Mouse (Mus musculus): ENCODE results near the gene Mcm3ap. TPM values are rescaled to one million over a fixed set of nuclear protein-coding genes. Genes with fewer than 3 reads are reported as not detected.
A peak's percentile ranks its signal among the peaks of the same experiment; 100 is the strongest.

The Mcm3ap gene
- polyA plus RNA-seq, 1 experiment from 2014 or later: 83.3 TPM

- H3K27ac ChIP-seq: no peak overlapping the region
- no peaks in the 10 kb centered on the region for H3K27me3 ChIP-seq
- H3K4me3 ChIP-seq: no peak overlapping the region
- no peak overlapping the region for H3K9ac ChIP-seq
- no peak for ATAC-seq (ENCODE audit: low FRiP score)
- 91% methylated on average over 11 of the region's 11 CpGs for WGBS
- no peak overlapping the region for H3K4me2 ChIP-seq (replicated peaks)
- H3K4me1 ChIP-seq: no peaks in the 10 kb centered on the region
- no peaks in the 10 kb centered on the region for H3K9me3 ChIP-seq (replicated peaks)
- peaks cover 88% of the 10 kb centered on the region for H3K36me3 ChIP-seq
These were observed 35.7 kb downstream of the Mcm3ap start for GRCm38 (mm10) chr10:76504271-76504943.

- Histone ChIP-seq H3K9ac (no peak overlapping the region), H3K4me2 (replicated peaks) (no peak overlapping the region), H3K27me3 (no peaks in the 10 kb centered on the region), H3K4me3 (no peak overlapping the region), H3K4me1 (no peaks in the 10 kb centered on the region), H3K27ac (no peak overlapping the region), H3K9me3 (replicated peaks) (no peaks in the 10 kb centered on the region), H3K36me3 (peaks cover 87% of the 10 kb centered on the region)
- 92% methylated on average over 7 of the region's 7 CpGs for WGBS
- ATAC-seq (ENCODE audit: low FRiP score): no peak
These were observed 37.1 kb downstream of the Mcm3ap start for GRCm38 (mm10) chr10:76505865-76506264.

GRCm38 (mm10) chr10:76512965-76513583, 44.3 kb downstream of the Mcm3ap start:
- no peak overlapping the region for H3K4me3 ChIP-seq
- peaks cover 70% of the 10 kb centered on the region for H3K36me3 ChIP-seq
- peak; percentile 54; the same call in 1 of the 2 replicates for ATAC-seq (ENCODE audit: low FRiP score)
- H3K4me2 ChIP-seq (replicated peaks): no peak overlapping the region
- no peak overlapping the region for H3K9ac ChIP-seq
- no peak overlapping the region for H3K27ac ChIP-seq
- no peaks in the 10 kb centered on the region for H3K4me1 ChIP-seq
- H3K9me3 ChIP-seq (replicated peaks): peaks cover 2% of the 10 kb centered on the region
- WGBS: 43% methylated on average over 5 of the region's 5 CpGs
- no peaks in the 10 kb centered on the region for H3K27me3 ChIP-seq

- ATAC-seq (ENCODE audit: low FRiP score): no peak
- Histone ChIP-seq H3K4me2 (replicated peaks) (peak overlapping the region; percentile 83), H3K4me3 (peak overlapping the region; percentile 64), H3K27ac (peak overlapping the region; percentile 49), H3K9ac (peak overlapping the region; percentile 65), H3K36me3 (peaks cover 25% of the 10 kb centered on the region), H3K4me1 (peaks cover 28% of the 10 kb centered on the region), H3K27me3 (no peaks in the 10 kb centered on the region), H3K9me3 (replicated peaks) (no peaks in the 10 kb centered on the region)
- WGBS: 2% methylated on average over 11 of the region's 11 CpGs
These were observed 62.2 kb downstream of the Mcm3ap start for GRCm38 (mm10) chr10:76530922-76531321.

- Histone ChIP-seq H3K4me1 (peaks cover 28% of the 10 kb centered on the region), H3K4me2 (replicated peaks) (peak within 1 kb of the TSS; percentile 83), H3K4me3 (peak within 1 kb of the TSS; percentile 64), H3K27me3 (no peaks in the 10 kb centered on the region), H3K9ac (peak within 1 kb of the TSS; percentile 65), H3K27ac (peak within 1 kb of the TSS; percentile 81), H3K36me3 (peaks cover 29% of the 10 kb centered on the region), H3K9me3 (replicated peaks) (no peaks in the 10 kb centered on the region)
- peak; percentile 100 for ATAC-seq (ENCODE audit: low FRiP score)
- under 1% methylated on average over 37 of the region's 37 CpGs for WGBS
These were observed 62.6 kb downstream of the Mcm3ap start, which contains the start of gene Lss for GRCm38 (mm10) chr10:76531375-76531774. Lss (plus strand) TSS chr10:76531588.

- peak overlapping the region; percentile 64 for H3K4me3 ChIP-seq
- H3K4me1 ChIP-seq: peaks cover 28% of the 10 kb centered on the region
- H3K4me2 ChIP-seq (replicated peaks): peak overlapping the region; percentile 83
- under 1% methylated on average over 14 of the region's 14 CpGs for WGBS
- no peaks in the 10 kb centered on the region for H3K9me3 ChIP-seq (replicated peaks)
- H3K27ac ChIP-seq: peak overlapping the region; percentile 81
- H3K9ac ChIP-seq: peak overlapping the region; percentile 65
- H3K36me3 ChIP-seq: peaks cover 32% of the 10 kb centered on the region
- peak; percentile 55 for ATAC-seq (ENCODE audit: low FRiP score)
- H3K27me3 ChIP-seq: no peaks in the 10 kb centered on the region
These were observed 63.1 kb downstream of the Mcm3ap start for GRCm38 (mm10) chr10:76531828-76532227.

GRCm38 (mm10) chr10:76535526-76535925, 66.8 kb downstream of the Mcm3ap start:
- no peak overlapping the region for H3K4me2 ChIP-seq (replicated peaks)
- H3K27me3 ChIP-seq: no peaks in the 10 kb centered on the region
- no peaks in the 10 kb centered on the region for H3K9me3 ChIP-seq (replicated peaks)
- 92% methylated on average over 7 of the region's 7 CpGs for WGBS
- H3K4me1 ChIP-seq: peaks cover 26% of the 10 kb centered on the region
- H3K36me3 ChIP-seq: peaks cover 66% of the 10 kb centered on the region
- H3K27ac ChIP-seq: no peak overlapping the region
- H3K9ac ChIP-seq: no peak overlapping the region
- ATAC-seq (ENCODE audit: low FRiP score): no peak
- no peak overlapping the region for H3K4me3 ChIP-seq

GRCm38 (mm10) chr10:76537619-76538018, 68.9 kb downstream of the Mcm3ap start:
- H3K27ac ChIP-seq: no peak overlapping the region
- 84% methylated on average over 9 of the region's 9 CpGs for WGBS
- H3K4me1 ChIP-seq: peaks cover 13% of the 10 kb centered on the region
- no peaks in the 10 kb centered on the region for H3K27me3 ChIP-seq
- H3K9me3 ChIP-seq (replicated peaks): no peaks in the 10 kb centered on the region
- H3K4me3 ChIP-seq: no peak overlapping the region
- no peak overlapping the region for H3K4me2 ChIP-seq (replicated peaks)
- no peak for ATAC-seq (ENCODE audit: low FRiP score)
- peaks cover 87% of the 10 kb centered on the region for H3K36me3 ChIP-seq
- H3K9ac ChIP-seq: no peak overlapping the region

- Histone ChIP-seq H3K4me2 (replicated peaks) (no peak overlapping the region), H3K27ac (no peak overlapping the region), H3K4me1 (no peaks in the 10 kb centered on the region), H3K9me3 (replicated peaks) (no peaks in the 10 kb centered on the region), H3K4me3 (no peak overlapping the region), H3K27me3 (no peaks in the 10 kb centered on the region), H3K36me3 (peaks cover 96% of the 10 kb centered on the region), H3K9ac (no peak overlapping the region)
- WGBS: 95% methylated on average over 11 of the region's 11 CpGs
- ATAC-seq (ENCODE audit: low FRiP score): no peak
These were observed 72.8 kb downstream of the Mcm3ap start for GRCm38 (mm10) chr10:76541336-76542085.

- Histone ChIP-seq H3K9ac (no peak overlapping the region), H3K4me1 (no peaks in the 10 kb centered on the region), H3K4me3 (no peak overlapping the region), H3K9me3 (replicated peaks) (no peaks in the 10 kb centered on the region), H3K36me3 (peaks cover 97% of the 10 kb centered on the region), H3K4me2 (replicated peaks) (no peak overlapping the region), H3K27me3 (no peaks in the 10 kb centered on the region), H3K27ac (no peak overlapping the region)
- 91% methylated on average over 10 of the region's 10 CpGs for WGBS
- ATAC-seq (ENCODE audit: low FRiP score): no peak
These were observed 74.1 kb downstream of the Mcm3ap start for GRCm38 (mm10) chr10:76542636-76543375.

- Histone ChIP-seq H3K4me2 (replicated peaks) (no peak overlapping the region), H3K4me3 (no peak overlapping the region), H3K36me3 (peaks cover 100% of the 10 kb centered on the region), H3K27ac (no peak overlapping the region), H3K27me3 (no peaks in the 10 kb centered on the region), H3K9me3 (replicated peaks) (no peaks in the 10 kb centered on the region), H3K4me1 (no peaks in the 10 kb centered on the region), H3K9ac (no peak overlapping the region)
- WGBS: 90% methylated on average over 8 of the region's 8 CpGs
- no peak for ATAC-seq (ENCODE audit: low FRiP score)
These were observed 77.8 kb downstream of the Mcm3ap start for GRCm38 (mm10) chr10:76546566-76546965.

- no peak overlapping the region for H3K27ac ChIP-seq
- no peaks in the 10 kb centered on the region for H3K27me3 ChIP-seq
- H3K36me3 ChIP-seq: peaks cover 100% of the 10 kb centered on the region
- no peaks in the 10 kb centered on the region for H3K9me3 ChIP-seq (replicated peaks)
- no peak for ATAC-seq (ENCODE audit: low FRiP score)
- no peak overlapping the region for H3K9ac ChIP-seq
- WGBS: 94% methylated on average over 8 of the region's 8 CpGs
- H3K4me1 ChIP-seq: no peaks in the 10 kb centered on the region
- H3K4me3 ChIP-seq: no peak overlapping the region
- H3K4me2 ChIP-seq (replicated peaks): no peak overlapping the region
These were observed 79.5 kb downstream of the Mcm3ap start for GRCm38 (mm10) chr10:76548218-76548617.

Data from hindbrain, embryonic 12.5 days (tissue).